Mouse (Mus musculus) cerebral cortex, adult 2 months (tissue): ENCODE results near the gene Mmp7.

Experiments used
- WGBS: fragments of 180-500 bp; shearing (Covaris S2); methylation state at CpG from one replicate; pipeline ENCODE4 v1.1.7; 2018; 5-methylcytosine and 5-hydroxymethylcytosine counted together

Mmp7 gene

GRCm38 (mm10) chr9:7691790-7692189 lies at the start of gene Mmp7:
TSS of gene Mmp7 (plus strand) at chr9:7692090.
- WGBS, result 88% methylated on average over 1 of the region's 1 CpGs

- WGBS, result 83% methylated on average over 3 of the region's 3 CpGs
Observed at GRCm38 (mm10) chr9:7647901-7648300, 44.0 kb upstream of the Mmp7 start.

GRCm38 (mm10) chr9:7650397-7651180 lies 41.3 kb upstream of the Mmp7 start:
- WGBS, result 89% methylated on average over 5 of the region's 5 CpGs

GRCm38 (mm10) chr9:7652351-7653085 lies 39.4 kb upstream of the Mmp7 start:
- 87% methylated on average over 5 of the region's 5 CpGs for WGBS

GRCm38 (mm10) chr9:7657946-7658345 lies 33.9 kb upstream of the Mmp7 start:
- WGBS, result 84% methylated on average over 4 of the region's 4 CpGs

- 63% methylated on average over 6 of the region's 6 CpGs for WGBS
Observed at GRCm38 (mm10) chr9:7659469-7660020, 32.3 kb upstream of the Mmp7 start.

- 96% methylated on average over 1 of the region's 1 CpGs for WGBS
Observed at GRCm38 (mm10) chr9:7661371-7661770, 30.5 kb upstream of the Mmp7 start.

- WGBS, result 97% methylated on average over 1 of the region's 1 CpGs
Observed at GRCm38 (mm10) chr9:7669674-7670073, 22.2 kb upstream of the Mmp7 start.

GRCm38 (mm10) chr9:7672985-7673384 lies 18.9 kb upstream of the Mmp7 start:
- 90% methylated on average over 9 of the region's 9 CpGs for WGBS

GRCm38 (mm10) chr9:7678154-7678837 lies 13.6 kb upstream of the Mmp7 start:
- WGBS, result 71% methylated on average over 2 of the region's 2 CpGs

- 90% methylated on average over 9 of the region's 9 CpGs for WGBS
Observed at GRCm38 (mm10) chr9:7682081-7682618, 9.7 kb upstream of the Mmp7 start.

- WGBS, result 87% methylated on average over 2 of the region's 2 CpGs
Observed at GRCm38 (mm10) chr9:7686024-7686423, 5.9 kb upstream of the Mmp7 start.

- 38% methylated on average over 6 of the region's 6 CpGs for WGBS
Observed at GRCm38 (mm10) chr9:7689799-7690198, 2.1 kb upstream of the Mmp7 start.

- 87% methylated on average over 3 of the region's 3 CpGs for WGBS
Observed at GRCm38 (mm10) chr9:7693961-7694360, 2.1 kb downstream of the Mmp7 start.

GRCm38 (mm10) chr9:7695646-7696045 lies 3.8 kb downstream of the Mmp7 start:
- 79% methylated on average over 3 of the region's 3 CpGs for WGBS

GRCm38 (mm10) chr9:7708698-7709097 lies 16.8 kb downstream of the Mmp7 start:
- WGBS, result 81% methylated on average over 6 of the region's 6 CpGs

- 82% methylated on average over 4 of the region's 4 CpGs for WGBS
Observed at GRCm38 (mm10) chr9:7711196-7711595, 19.3 kb downstream of the Mmp7 start.

- WGBS, result 36% methylated on average over 4 of the region's 4 CpGs
Observed at GRCm38 (mm10) chr9:7714062-7714907, 22.4 kb downstream of the Mmp7 start.

GRCm38 (mm10) chr9:7714908-7715175 lies 23.0 kb downstream of the Mmp7 start:
- 78% methylated on average over 2 of the region's 2 CpGs for WGBS

GRCm38 (mm10) chr9:7721543-7721942 lies 29.7 kb downstream of the Mmp7 start:
- WGBS, result 97% methylated on average over 1 of the region's 1 CpGs

- WGBS, result 87% methylated on average over 4 of the region's 4 CpGs
Observed at GRCm38 (mm10) chr9:7728997-7729396, 37.1 kb downstream of the Mmp7 start.
